Comparison of ENCODE assay signal across 25 mouse cellular contexts in genomic region chr10:95709903-95710660, GRCm38 (mm10). TPM values are rescaled to one million over a fixed set of nuclear protein-coding genes. Genes with fewer than 3 reads are reported as not detected.
A peak's percentile ranks its signal among the peaks of the same experiment; 100 is the strongest.
DNase-seq lines count a peak whose midpoint lies in the region; ATAC-seq lines count a peak whose summit lies in the region.
"Had no signal": no experiment of that assay in that cellular context is flagged by ENCODE, and none has a peak within 500 bp of the region (broad histone marks: within the 10 kb centered on the region; RNA-seq: fewer than 3 reads in every experiment).

No protein-coding gene starts in this region.

- no peaks in the 10 kb centered on the region for H3K27me3 ChIP-seq in forebrain, embryonic 13.5 days
- no peaks in the 10 kb centered on the region for H3K27me3 ChIP-seq in forebrain, embryonic 14.5 days (replicated peaks; ENCODE audit: control insufficient read depth, insufficient read depth, low read length)
- no peaks in the 10 kb centered on the region for H3K27me3 ChIP-seq in limb, embryonic 10.5 days (ENCODE audit: low read depth, poor library complexity, severe bottlenecking)
- no peaks in the 10 kb centered on the region for H3K27me3 ChIP-seq in intestine, embryonic 16.5 days (replicated peaks; ENCODE audit: control insufficient read depth, insufficient read depth, low read length)
- H3K27me3 ChIP-seq: hindbrain, embryonic 15.5 days; liver, embryonic 12.5 days; neural tube, embryonic 12.5 days had no signal

- H3K9ac ChIP-seq in forebrain, embryonic 13.5 days: no peak overlapping the region
- H3K9ac ChIP-seq in forebrain, embryonic 14.5 days (ENCODE audit: low read length): no peak overlapping the region
- no peak overlapping the region for H3K9ac ChIP-seq in intestine, embryonic 16.5 days (ENCODE audit: low read depth, low read length)
- H3K9ac ChIP-seq: hindbrain, embryonic 15.5 days; liver, embryonic 12.5 days; lung, embryonic 14.5 days; neural tube, embryonic 12.5 days had no signal

- no peak for ATAC-seq in forebrain, embryonic 13.5 days
- ATAC-seq in forebrain, embryonic 14.5 days: no peak
- ATAC-seq in megakaryocyte-erythroid progenitor cell, adult 5-6 weeks (replicated peaks; ENCODE audit: low FRiP score, low TSS enrichment, poor library complexity, severe bottlenecking): no peak
- ATAC-seq in intestine, embryonic 16.5 days: no peak
- ATAC-seq: liver, embryonic 12.5 days had no signal

- 0 out of 2 replicates have a peak overlapping the region, but pooled peaks have one; percentile 14 for H3K4me2 ChIP-seq in forebrain, embryonic 13.5 days
- no peak overlapping the region for H3K4me2 ChIP-seq in forebrain, embryonic 14.5 days (ENCODE audit: low read length)
- no peak overlapping the region for H3K4me2 ChIP-seq in intestine, embryonic 16.5 days (ENCODE audit: low read depth, low read length)
- H3K4me2 ChIP-seq: hindbrain, embryonic 15.5 days; liver, embryonic 12.5 days; lung, embryonic 14.5 days; neural tube, embryonic 12.5 days had no signal

- H3K9me3 ChIP-seq in forebrain, embryonic 13.5 days (replicated peaks): no peaks in the 10 kb centered on the region
- no peaks in the 10 kb centered on the region for H3K9me3 ChIP-seq in forebrain, embryonic 14.5 days (replicated peaks; ENCODE audit: control insufficient read depth, low read length)
- H3K9me3 ChIP-seq in limb, embryonic 10.5 days (replicated peaks): no peaks in the 10 kb centered on the region
- H3K9me3 ChIP-seq in intestine, embryonic 16.5 days (ENCODE audit: control insufficient read depth, low read length): no peaks in the 10 kb centered on the region
- H3K9me3 ChIP-seq: hindbrain, embryonic 15.5 days; liver, embryonic 12.5 days; neural tube, embryonic 12.5 days had no signal

- H3K36me3 ChIP-seq in forebrain, embryonic 13.5 days (ENCODE audit: poor library complexity, severe bottlenecking): no peaks in the 10 kb centered on the region
- no peaks in the 10 kb centered on the region for H3K36me3 ChIP-seq in forebrain, embryonic 14.5 days (ENCODE audit: control insufficient read depth, insufficient read depth, low read length)
- H3K36me3 ChIP-seq in limb, embryonic 10.5 days: no peaks in the 10 kb centered on the region
- no peaks in the 10 kb centered on the region for H3K36me3 ChIP-seq in intestine, embryonic 16.5 days (ENCODE audit: control insufficient read depth, insufficient read depth, low read length)
- H3K36me3 ChIP-seq: hindbrain, embryonic 15.5 days; liver, embryonic 12.5 days; neural tube, embryonic 12.5 days had no signal

- peaks cover 9% of the 10 kb centered on the region for H3K4me1 ChIP-seq in forebrain, embryonic 13.5 days
- peaks cover 5% of the 10 kb centered on the region; the same call in 1 of the 2 replicates for H3K4me1 ChIP-seq in forebrain, embryonic 14.5 days (ENCODE audit: control insufficient read depth, insufficient read depth, low read length)
- peaks cover 22% of the 10 kb centered on the region for H3K4me1 ChIP-seq in brown adipose tissue, adult 24 weeks (ENCODE audit: control insufficient read depth, insufficient read depth, insufficient read length, low read length)
- H3K4me1 ChIP-seq in limb, embryonic 10.5 days: peaks cover 56% of the 10 kb centered on the region
- peaks cover 5% of the 10 kb centered on the region; the same call in 1 of the 2 replicates for H3K4me1 ChIP-seq in intestine, embryonic 16.5 days (ENCODE audit: control insufficient read depth, insufficient read depth, low read length)
- H3K4me1 ChIP-seq: hindbrain, embryonic 15.5 days; neural tube, embryonic 12.5 days had no signal

- DNase-seq in forebrain, embryonic 14.5 days (ENCODE audit: low spot score): no peak
- DNase-seq in 3T3-L1 (ENCODE audit: low read depth, low spot score) (peak; percentile 84), MN1 (ENCODE audit: low spot score) (no peak)
- DNase-seq in limb, embryonic 10.5 days (ENCODE audit: low spot score): no peak
- DNase-seq: adrenal gland, postnatal 36 days; B cell, adult 2 months; cerebellum, postnatal 25 days; gastrocnemius, postnatal 10 days; heart, postnatal 10 days; kidney, adult 11 months; kidney, postnatal 25 days; layer of hippocampus, adult 9-11 months; lung, postnatal 4 days; thymus, postnatal 14 days had no signal

- no peak overlapping the region for H3K27ac ChIP-seq in forebrain, embryonic 13.5 days
- no peak overlapping the region for H3K27ac ChIP-seq in forebrain, embryonic 14.5 days (ENCODE audit: low read depth, low read length)
- H3K27ac ChIP-seq in brown adipose tissue, adult 24 weeks (replicated peaks; ENCODE audit: low read depth, low read length): 0 out of 2 replicates have a peak overlapping the region, but pooled peaks have one; percentile 28
- H3K27ac ChIP-seq in limb, embryonic 10.5 days: peak overlapping the region; percentile 73
- H3K27ac ChIP-seq in intestine, embryonic 16.5 days (ENCODE audit: low read length): no peak overlapping the region
- H3K27ac ChIP-seq: hindbrain, embryonic 15.5 days; liver, embryonic 12.5 days; neural tube, embryonic 12.5 days had no signal

- 60% methylated on average over 8 of the region's 8 CpGs for WGBS in forebrain, embryonic 13.5 days
- WGBS in forebrain, embryonic 14.5 days: 57% methylated on average over 8 of the region's 8 CpGs
- 68% methylated on average over 8 of the region's 8 CpGs for whole genome bisulfite sequencing in limb, embryonic 10.5 days
- WGBS in intestine, embryonic 16.5 days: 73% methylated on average over 8 of the region's 8 CpGs

- no peak overlapping the region for H3K4me3 ChIP-seq in forebrain, embryonic 13.5 days
- H3K4me3 ChIP-seq in forebrain, embryonic 14.5 days (ENCODE audit: low read depth, low read length): no peak overlapping the region
- no peak overlapping the region for H3K4me3 ChIP-seq in brown adipose tissue, adult 24 weeks (ENCODE audit: insufficient read depth, low read depth, low read length)
- H3K4me3 ChIP-seq in limb, embryonic 10.5 days: no peak overlapping the region
- no peak overlapping the region for H3K4me3 ChIP-seq in intestine, embryonic 16.5 days (ENCODE audit: low read length)
- H3K4me3 ChIP-seq: hindbrain, embryonic 15.5 days; liver, embryonic 12.5 days; neural tube, embryonic 12.5 days had no signal

RNA-seq across cellular contexts. Expression of gene Anapc15-ps, which starts 36.8 kb away (rescaled TPM):
- 0.91 TPM in 1 of 2 replicates, not detected in the other for polyA plus RNA-seq in forebrain, embryonic 13.5 days (2015; fragmentation: Nextera tagmentation; extraction: Ambion mirVana)
- not detected in 2 replicates for polyA plus RNA-seq in forebrain, embryonic 14.5 days (2014; fragmentation: Nextera tagmentation; extraction: Ambion mirVana)
- not detected in 2 replicates for polyA plus RNA-seq in brown adipose tissue, adult 24 weeks (2012; ENCODE audit: insufficient read depth, insufficient read length, missing spikeins)
- polyA plus RNA-seq in limb, embryonic 10.5 days (2016; fragmentation: Nextera tagmentation; extraction: Ambion mirVana): not detected in 2 replicates
- total RNA-seq in megakaryocyte-erythroid progenitor cell, adult 5-6 weeks (2014; fragmentation: Nextera tagmentation): not detected in 2 replicates
- total RNA-seq in megakaryocyte-erythroid progenitor cell, adult 5-6 weeks (2017): 0.56 and 1.1 TPM in 2 replicates
- not detected in 2 replicates for polyA plus RNA-seq in intestine, embryonic 16.5 days (2015; fragmentation: Nextera tagmentation; extraction: Ambion mirVana)
- total RNA-seq: adrenal gland, postnatal 36 days; gastrocnemius, postnatal 10 days; heart, adult 8-10 months; heart, postnatal 10 days had no signal
- polyA plus RNA-seq: hindbrain, embryonic 15.5 days; liver, embryonic 12.5 days; lung, embryonic 14.5 days; neural tube, embryonic 12.5 days; spleen, adult 2 months; stomach, embryonic 16.5 days had no signal

Comparison
In these comparisons a context has a peak if more than half of its experiments do, and no peak if none do; other contexts are left out.
1. H3K27ac ChIP-seq: peak in brown adipose tissue, adult 24 weeks (single experiment) and limb, embryonic 10.5 days (single experiment); none in forebrain, embryonic 13.5 days (single experiment), forebrain, embryonic 14.5 days (single experiment) and intestine, embryonic 16.5 days (single experiment).